Mouse (Mus musculus) neural tube, embryonic 14.5 days (tissue): ENCODE data around the gene Dlg1. TPM values are rescaled to one million over a fixed set of nuclear protein-coding genes. Genes with fewer than 3 reads are reported as not detected.

Experiments
- ATAC-seq: fragments of 200-750 bp; cut with Nextera tagmentation; 2 replicates; pipeline ENCODE4 v1.8.0; 2017; ENCODE audit warnings: low read depth, mild to moderate bottlenecking, moderate TSS enrichment, moderate library complexity
- H3K27ac ChIP-seq: fragments of 300-500 bp; sonication (generic); 2 replicates; pipeline ENCODE4 v1.5.1; 2014; ENCODE audit warnings: low read depth, mild to moderate bottlenecking, control low read depth, low read length, moderate library complexity, mixed read lengths
- H3K27me3 ChIP-seq: fragments of 300-500 bp; sonication (generic); 2 replicates; pipeline ENCODE4 v1.6.1; 2014; ENCODE audit warnings: low read length; ENCODE audit not compliant: control insufficient read depth, insufficient read depth
- H3K36me3 ChIP-seq: fragments of 300-500 bp; sonication (generic); 2 replicates; pipeline ENCODE4 v1.6.1; 2014; ENCODE audit warnings: low read length, mixed read lengths; ENCODE audit not compliant: control insufficient read depth, insufficient read depth
- H3K4me1 ChIP-seq: fragments of 300-500 bp; sonication (generic); 2 replicates; pipeline ENCODE4 v1.6.1; 2014; ENCODE audit warnings: low read length; ENCODE audit not compliant: control insufficient read depth, insufficient read depth
- H3K4me2 ChIP-seq: fragments of 300-500 bp; sonication (generic); 2 replicates; pipeline ENCODE4 v1.6.1; 2014; ENCODE audit warnings: mild to moderate bottlenecking, low read depth, low read length, control low read depth
- H3K4me3 ChIP-seq: fragments of 300-500 bp; sonication (generic); 2 replicates; pipeline ENCODE4 v1.5.1; 2014; ENCODE audit warnings: low read depth, low read length, control low read depth, mixed read lengths
- H3K9ac ChIP-seq: fragments of 300-500 bp; sonication (generic); replicated peaks from 2 replicates; pipeline ENCODE4 v1.6.1; 2014; ENCODE audit warnings: low read depth, mild to moderate bottlenecking, control low read depth, low read length, mixed read lengths
- H3K9me3 ChIP-seq: fragments of 300-500 bp; sonication (generic); 2 replicates; pipeline ENCODE4 v1.6.1; 2016; ENCODE audit warnings: low read length; ENCODE audit not compliant: control insufficient read depth
- WGBS: fragments of 180-500 bp; shearing (Covaris S2); extraction: QIAGEN DNeasy Blood & Tissue Kit; methylation state at CpG from one replicate; pipeline ENCODE4 v1.1.7; 2014; 5-methylcytosine and 5-hydroxymethylcytosine counted together
- polyA plus RNA-seq: library from polyadenylated mRNA; unstranded; fragments of >200 nt; fragmentation: Nextera tagmentation; extraction: Ambion mirVana; gene quantifications from 2 replicates; pipeline ENCODE4 v1.2.1, GENCODE M21; 2014

Gene Dlg1
- polyA plus RNA-seq, result 16.7 and 19.1 TPM in 2 replicates

DNA sequence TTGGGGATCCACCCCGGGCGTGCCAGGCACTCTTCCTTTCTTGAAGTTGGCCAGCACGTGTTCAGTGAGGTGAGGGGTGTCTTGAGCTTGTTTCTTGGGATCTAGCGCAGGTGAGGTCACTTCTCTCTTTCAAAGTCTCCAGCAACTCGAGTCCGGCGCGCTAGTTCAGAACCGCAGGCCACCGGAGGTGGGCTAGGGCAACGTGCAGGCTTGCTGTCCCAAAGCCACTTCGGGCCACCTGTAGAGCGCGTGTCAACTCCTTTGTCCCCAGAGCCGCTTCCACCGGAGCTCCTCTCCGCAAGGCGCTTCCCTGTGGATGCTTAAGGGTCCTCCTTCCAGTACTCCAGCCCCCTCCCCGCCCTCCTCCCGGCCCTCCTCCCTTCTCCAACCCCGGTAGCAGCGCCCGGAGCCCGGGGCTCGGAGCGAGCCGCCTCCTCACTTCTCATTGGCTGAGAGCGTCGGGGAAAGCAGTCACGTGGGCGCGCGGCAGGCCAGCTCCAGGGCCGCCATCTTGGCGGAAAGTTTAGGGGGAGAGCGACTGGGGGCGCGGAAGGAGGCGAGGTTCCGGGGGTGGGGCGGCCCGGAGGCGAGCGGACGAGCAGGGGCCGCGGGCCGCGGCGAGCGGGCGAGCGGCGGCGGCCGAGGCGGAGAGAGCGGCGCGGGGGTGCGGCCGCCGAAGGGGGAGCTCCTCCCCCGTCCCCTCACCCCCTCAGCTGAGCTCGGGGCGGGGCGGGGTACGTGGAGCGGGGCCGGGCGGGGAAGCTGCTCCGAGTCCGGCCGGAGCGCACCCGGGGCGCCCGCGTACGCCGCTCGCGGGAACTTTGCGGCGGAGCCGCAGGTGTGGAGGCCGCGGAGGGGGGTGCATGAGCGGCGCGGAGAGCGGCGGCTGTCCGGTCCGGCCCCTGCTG lies at the start of gene Dlg1:
Gene Dlg1, plus strand, starts transcription at position 65 of the 908 bp plus-strand sequence.
- H3K9me3 ChIP-seq, result no peaks in the 10 kb centered on the region
- peak; percentile 95 for ATAC-seq
- peak within 1 kb of the TSS; percentile 71 for H3K4me2 ChIP-seq
- no peaks in the 10 kb centered on the region for H3K4me1 ChIP-seq
- no peaks in the 10 kb centered on the region for H3K36me3 ChIP-seq
- peak within 1 kb of the TSS; percentile 93 for H3K4me3 ChIP-seq
- H3K27me3 ChIP-seq, result peaks cover 3% of the 10 kb centered on the region; the same call in 1 of the 2 replicates
- peak within 1 kb of the TSS; percentile 80 for H3K9ac ChIP-seq
- WGBS, result under 1% methylated on average over 83 of the region's 95 CpGs
- H3K27ac ChIP-seq, result peak within 1 kb of the TSS; percentile 77

DNA sequence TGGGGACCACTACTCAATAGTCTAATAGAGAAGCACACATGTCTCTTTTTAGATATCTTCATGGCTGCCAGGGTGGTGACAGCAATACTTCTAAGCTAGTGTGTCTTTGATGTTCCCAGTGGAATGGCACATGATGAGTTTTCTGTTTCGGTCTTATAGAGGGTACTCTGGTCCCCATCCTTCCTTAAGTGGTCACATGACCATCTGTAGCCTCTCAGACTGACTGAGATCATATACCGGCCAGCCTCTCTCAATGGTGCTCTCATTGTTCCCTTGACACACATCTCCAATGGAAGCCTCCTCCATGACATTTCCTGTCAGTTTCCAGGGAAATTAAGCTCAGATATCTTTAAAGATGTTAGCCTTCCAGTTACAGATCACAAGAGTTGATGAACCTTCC lies 46.9 kb upstream of the Dlg1 start:
- Histone ChIP-seq H3K36me3 (no peaks in the 10 kb centered on the region), H3K9me3 (no peaks in the 10 kb centered on the region), H3K27ac (no peak overlapping the region), H3K4me1 (peaks cover 7% of the 10 kb centered on the region; the same call in 1 of the 2 replicates), H3K9ac (no peak overlapping the region), H3K4me3 (no peak overlapping the region), H3K4me2 (no peak overlapping the region), H3K27me3 (no peaks in the 10 kb centered on the region)
- ATAC-seq, result no peak
- WGBS, result 88% methylated on average over 2 of the region's 2 CpGs

GRCm38 (mm10) chr16:31617128-31617527 lies 46.1 kb upstream of the Dlg1 start:
- H3K36me3 ChIP-seq, result no peaks in the 10 kb centered on the region
- no peak for ATAC-seq
- no peak overlapping the region for H3K27ac ChIP-seq
- H3K4me3 ChIP-seq, result no peak overlapping the region
- H3K9ac ChIP-seq, result no peak overlapping the region
- no peaks in the 10 kb centered on the region for H3K9me3 ChIP-seq
- H3K27me3 ChIP-seq, result no peaks in the 10 kb centered on the region
- H3K4me1 ChIP-seq, result peaks cover 7% of the 10 kb centered on the region; the same call in 1 of the 2 replicates
- no peak overlapping the region for H3K4me2 ChIP-seq

- H3K27ac ChIP-seq, result peak overlapping the region; percentile 22; the same call in 1 of the 2 replicates
- H3K9me3 ChIP-seq, result no peaks in the 10 kb centered on the region
- H3K9ac ChIP-seq, result no peak overlapping the region
- no peak overlapping the region for H3K4me3 ChIP-seq
- H3K4me1 ChIP-seq, result peaks cover 7% of the 10 kb centered on the region; the same call in 1 of the 2 replicates
- H3K36me3 ChIP-seq, result no peaks in the 10 kb centered on the region
- H3K27me3 ChIP-seq, result no peaks in the 10 kb centered on the region
- peak; percentile 46; the same call in 1 of the 2 replicates for ATAC-seq
- no peak overlapping the region for H3K4me2 ChIP-seq
- WGBS, result 17% methylated on average over 10 of the region's 10 CpGs
These were observed 45.3 kb upstream of the Dlg1 start for GRCm38 (mm10) chr16:31617823-31618371.

GRCm38 (mm10) chr16:31618671-31619070 lies 44.6 kb upstream of the Dlg1 start:
- no peak overlapping the region for H3K4me2 ChIP-seq
- WGBS, result 73% methylated on average over 9 of the region's 9 CpGs
- no peak overlapping the region for H3K9ac ChIP-seq

GRCm38 (mm10) chr16:31619675-31620335 lies 43.4 kb upstream of the Dlg1 start:
- Histone ChIP-seq H3K9ac (no peak overlapping the region), H3K9me3 (no peaks in the 10 kb centered on the region), H3K36me3 (no peaks in the 10 kb centered on the region), H3K27me3 (no peaks in the 10 kb centered on the region), H3K4me3 (no peak overlapping the region), H3K4me1 (peaks cover 7% of the 10 kb centered on the region; the same call in 1 of the 2 replicates), H3K4me2 (no peak overlapping the region), H3K27ac (no peak overlapping the region)
- ATAC-seq, result no peak
- 86% methylated on average over 6 of the region's 6 CpGs for WGBS

More at GRCm38 (mm10) chr16:31618671-31619070, 44.6 kb upstream of the Dlg1 start:
- Histone ChIP-seq H3K27ac (no peak overlapping the region), H3K4me3 (no peak overlapping the region), H3K4me1 (peaks cover 7% of the 10 kb centered on the region; the same call in 1 of the 2 replicates), H3K27me3 (no peaks in the 10 kb centered on the region), H3K9me3 (no peaks in the 10 kb centered on the region), H3K36me3 (no peaks in the 10 kb centered on the region)
- ATAC-seq, result no peak

DNA sequence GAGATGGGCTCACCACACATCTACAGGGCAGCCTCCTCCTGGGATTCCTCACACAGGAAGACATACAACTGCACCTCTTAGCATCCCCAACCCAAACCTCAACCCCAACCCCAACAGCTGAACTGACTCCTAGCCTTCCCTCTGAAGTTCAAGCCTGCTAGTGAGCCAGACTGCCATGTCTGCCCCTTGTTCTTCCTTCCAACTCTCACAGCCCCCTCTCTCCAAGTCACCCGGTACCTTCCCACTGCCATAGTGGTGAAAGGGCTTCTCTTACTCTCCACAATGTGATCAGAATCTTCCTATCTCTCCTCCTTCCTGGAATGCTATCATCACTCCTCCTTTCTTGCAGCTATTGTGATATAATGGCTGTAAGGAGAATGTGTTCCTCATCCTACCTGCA lies 40.9 kb upstream of the Dlg1 start:
- Histone ChIP-seq H3K4me1 (peaks cover 7% of the 10 kb centered on the region; the same call in 1 of the 2 replicates), H3K27ac (no peak overlapping the region), H3K4me2 (no peak overlapping the region), H3K4me3 (no peak overlapping the region), H3K9me3 (no peaks in the 10 kb centered on the region), H3K9ac (no peak overlapping the region), H3K27me3 (no peaks in the 10 kb centered on the region), H3K36me3 (no peaks in the 10 kb centered on the region)
- ATAC-seq, result no peak
- WGBS, result 93% methylated on average over 1 of the region's 1 CpGs

GRCm38 (mm10) chr16:31623136-31623535 lies 40.1 kb upstream of the Dlg1 start:
- no peak for ATAC-seq
- H3K36me3 ChIP-seq, result no peaks in the 10 kb centered on the region
- H3K27me3 ChIP-seq, result no peaks in the 10 kb centered on the region
- 0 out of 2 replicates have a peak, but pooled peaks cover under 1% of the 10 kb centered on the region for H3K4me1 ChIP-seq
- 84% methylated on average over 6 of the region's 6 CpGs for WGBS
- no peaks in the 10 kb centered on the region for H3K9me3 ChIP-seq
- no peak overlapping the region for H3K27ac ChIP-seq
- no peak overlapping the region for H3K4me3 ChIP-seq
- H3K9ac ChIP-seq, result no peak overlapping the region
- H3K4me2 ChIP-seq, result no peak overlapping the region
